Mouse (Mus musculus) myocyte (in vitro differentiated cells): ENCODE measurements around the gene Zfp644.

ENCODE experiments used
- CEBPB ChIP-seq: IDR thresholded peaks from 2 replicates; pipeline ENCODE4 v1.6.1; 2011; ENCODE audit warnings: mild to moderate bottlenecking, moderate library complexity; ENCODE audit not compliant: poor library complexity, insufficient read depth, severe bottlenecking
- E2F4 ChIP-seq: IDR thresholded peaks from one replicate; pipeline ENCODE4 v1.6.1; 2011; ENCODE audit warnings: mild to moderate bottlenecking, control low read depth, moderate library complexity; ENCODE audit not compliant: insufficient read depth
- MAX ChIP-seq: IDR thresholded peaks from one replicate; pipeline ENCODE4 v1.6.1; 2011; ENCODE audit warnings: low read depth, mild to moderate bottlenecking, control low read depth
- MYOD1 ChIP-seq, 3 experiments: IDR thresholded peaks; one replicate each; pipeline ENCODE4 v1.6.1; 2011; ENCODE audit warnings: control low read depth in 2 of 3, low read depth in 2 of 3, mild to moderate bottlenecking in 2 of 3, moderate library complexity in 1 of 3; ENCODE audit not compliant: insufficient read length in 2 of 3, control insufficient read depth in 1 of 3
- MYOG ChIP-seq, 3 experiments: IDR thresholded peaks; one replicate each; pipeline ENCODE4 v1.6.1; 2011; ENCODE audit warnings: control low read depth in 2 of 3, low read depth in 2 of 3, mild to moderate bottlenecking in 2 of 3; ENCODE audit not compliant: insufficient read length in 2 of 3, control insufficient read depth in 1 of 3, insufficient read depth in 1 of 3
- POLR2A ChIP-seq: IDR thresholded peaks from one replicate; pipeline ENCODE4 v1.6.1; 2011; ENCODE audit warnings: low read depth, mild to moderate bottlenecking, control low read depth, moderate library complexity; ENCODE audit not compliant: insufficient read length
- POLR2AphosphoS2 ChIP-seq: IDR thresholded peaks from one replicate; pipeline ENCODE4 v1.6.1; 2011; ENCODE audit warnings: low read depth, control low read depth; ENCODE audit not compliant: insufficient read length
- REST ChIP-seq: IDR thresholded peaks from one replicate; pipeline ENCODE4 v1.6.1; 2011; ENCODE audit warnings: mild to moderate bottlenecking, control low read depth, moderate library complexity; ENCODE audit not compliant: insufficient read depth, insufficient read length
- TCF12 ChIP-seq: IDR thresholded peaks from one replicate; pipeline ENCODE4 v1.6.1; 2011; ENCODE audit warnings: mild to moderate bottlenecking, control low read depth; ENCODE audit not compliant: poor library complexity, insufficient read depth, severe bottlenecking
- TCF3 ChIP-seq: IDR thresholded peaks from one replicate; pipeline ENCODE4 v1.6.1; 2011; ENCODE audit warnings: low read depth, control low read depth; ENCODE audit not compliant: insufficient read length
- USF1 ChIP-seq: IDR thresholded peaks from one replicate; pipeline ENCODE4 v1.6.1; 2011; ENCODE audit warnings: low read depth, mild to moderate bottlenecking, control low read depth, moderate library complexity

DNA sequence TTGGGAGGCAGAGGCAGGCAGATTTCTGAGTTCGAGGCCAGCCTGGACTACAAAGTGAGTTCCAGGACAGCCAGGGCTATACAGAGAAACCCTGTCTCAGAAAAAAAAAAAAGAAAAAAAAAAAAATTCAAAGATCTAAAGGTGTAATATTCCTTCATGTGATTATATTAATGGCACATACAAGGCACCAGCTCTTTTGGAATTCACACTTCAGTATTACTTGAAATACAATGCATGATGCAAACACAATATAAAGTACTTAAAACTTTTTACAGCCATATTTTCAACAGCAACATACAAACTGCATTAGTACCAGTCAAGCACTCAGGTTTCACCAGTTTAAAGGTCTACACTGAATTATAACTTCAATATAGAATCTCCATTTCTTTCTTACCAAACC, 2.4 kb downstream of the Zfp644 start:
- TF ChIP-seq USF1 (no peak), POLR2A (no peak), CEBPB (no peak), POLR2AphosphoS2 (no peak), E2F4 (no peak), MAX (no peak), TCF12 (no peak), MYOD1 (IDR thresholded peaks at IDR 0.05; ENCODE audit: control insufficient read depth in 1 of 3, insufficient read length in 2 of 3, low read depth in 2 of 3) (no peak), MYOG (IDR thresholded peaks at IDR 0.05; ENCODE audit: control insufficient read depth in 1 of 3, insufficient read depth in 1 of 3, insufficient read length in 2 of 3, low read depth in 2 of 3) (no peak), TCF3 (no peak), REST (no peak)
